Mouse (Mus musculus): ENCODE measurements around the gene Olfr1208. TPM values are rescaled to one million over a fixed set of nuclear protein-coding genes. Genes with fewer than 3 reads are reported as not detected.

Gene Olfr1208
- polyA plus RNA-seq (2015; fragmentation: Nextera tagmentation; extraction: Ambion mirVana), result not detected in 2 replicates

GRCm38 (mm10) chr2:88902211-88902610 is at the start of gene Olfr1208:
TSS of gene Olfr1208 (minus strand) at chr2:88902311.
- DNase-seq (ENCODE audit: low spot score) (no peak), ATAC-seq (ENCODE audit: low FRiP score, low TSS enrichment) (no peak)
- Histone ChIP-seq H3K4me1 (replicated peaks; ENCODE audit: control insufficient read depth, insufficient read depth) (no peaks in the 10 kb centered on the region), H3K36me3 (ENCODE audit: control insufficient read depth, insufficient read depth, low read length) (no peaks in the 10 kb centered on the region), H3K9ac (ENCODE audit: low read length) (no peak within 1 kb of the TSS), H3K27ac (replicated peaks) (no peak within 1 kb of the TSS), H3K9me3 (ENCODE audit: control insufficient read depth, low read length) (no peaks in the 10 kb centered on the region), H3K4me2 (replicated peaks; ENCODE audit: low read depth) (no peak within 1 kb of the TSS), H3K27me3 (ENCODE audit: control insufficient read depth, insufficient read depth, low read length) (no peaks in the 10 kb centered on the region), H3K4me3 (ENCODE audit: low read depth, low read length) (no peak within 1 kb of the TSS)
- TF ChIP-seq CTCF (IDR thresholded peaks at IDR 0.05; ENCODE audit: low read depth) (no peak), EP300 (optimal IDR thresholded peaks at IDR 0.05) (no peak)

- Histone ChIP-seq H3K27me3 (ENCODE audit: control insufficient read depth, insufficient read depth, low read length) (no peaks in the 10 kb centered on the region), H3K36me3 (ENCODE audit: control insufficient read depth, insufficient read depth, low read length) (no peaks in the 10 kb centered on the region), H3K9me3 (ENCODE audit: control insufficient read depth, low read length) (no peaks in the 10 kb centered on the region), H3K4me1 (replicated peaks; ENCODE audit: control insufficient read depth, insufficient read depth) (no peaks in the 10 kb centered on the region), H3K4me3 (ENCODE audit: low read depth, low read length) (no peak within 1 kb of the TSS), H3K27ac (replicated peaks) (no peak within 1 kb of the TSS), H3K4me2 (replicated peaks; ENCODE audit: low read depth) (no peak within 1 kb of the TSS), H3K9ac (ENCODE audit: low read length) (no peak within 1 kb of the TSS)
- TF ChIP-seq CTCF (IDR thresholded peaks at IDR 0.05; ENCODE audit: low read depth) (no peak), EP300 (optimal IDR thresholded peaks at IDR 0.05) (no peak)
- ATAC-seq (ENCODE audit: low FRiP score, low TSS enrichment) (no peak), DNase-seq (ENCODE audit: low spot score) (no peak)
- WGBS, result 81% methylated on average over 1 of the region's 1 CpGs
Observed at GRCm38 (mm10) chr2:88938011-88938410, 35.9 kb upstream of the Olfr1208 start, which contains the start of gene Olfr1211. TSS of gene Olfr1211 (minus strand) at chr2:88938111.

GRCm38 (mm10) chr2:88915057-88915456 is 12.9 kb upstream of the Olfr1208 start, which contains the start of gene Olfr1209:
TSS of gene Olfr1209 (minus strand) at chr2:88915157.
- WGBS, result 83% methylated on average over 3 of the region's 3 CpGs
- Histone ChIP-seq H3K4me3 (ENCODE audit: low read depth, low read length) (no peak within 1 kb of the TSS), H3K9me3 (ENCODE audit: control insufficient read depth, low read length) (no peaks in the 10 kb centered on the region), H3K36me3 (ENCODE audit: control insufficient read depth, insufficient read depth, low read length) (no peaks in the 10 kb centered on the region), H3K4me1 (replicated peaks; ENCODE audit: control insufficient read depth, insufficient read depth) (no peaks in the 10 kb centered on the region), H3K27me3 (ENCODE audit: control insufficient read depth, insufficient read depth, low read length) (no peaks in the 10 kb centered on the region), H3K4me2 (replicated peaks; ENCODE audit: low read depth) (no peak within 1 kb of the TSS), H3K9ac (ENCODE audit: low read length) (no peak within 1 kb of the TSS), H3K27ac (replicated peaks) (no peak within 1 kb of the TSS)
- TF ChIP-seq EP300 (optimal IDR thresholded peaks at IDR 0.05) (no peak), CTCF (IDR thresholded peaks at IDR 0.05; ENCODE audit: low read depth) (no peak)
- no peak for DNase-seq (ENCODE audit: low spot score)
- ATAC-seq (ENCODE audit: low FRiP score, low TSS enrichment), result no peak

GRCm38 (mm10) chr2:88862931-88863330 is 39.2 kb downstream of the Olfr1208 start, which contains the start of gene Olfr1206:
TSS of gene Olfr1206 (plus strand) at chr2:88863231.
- no peak for ATAC-seq (ENCODE audit: low FRiP score, low TSS enrichment)
- WGBS, result 72% methylated on average over 2 of the region's 2 CpGs
- no peak for TF ChIP-seq CTCF (IDR thresholded peaks at IDR 0.05; ENCODE audit: low read depth)
- no peak for TF ChIP-seq EP300 (optimal IDR thresholded peaks at IDR 0.05)
- Histone ChIP-seq H3K9ac (ENCODE audit: low read length) (no peak within 1 kb of the TSS), H3K4me1 (replicated peaks; ENCODE audit: control insufficient read depth, insufficient read depth) (no peaks in the 10 kb centered on the region), H3K36me3 (ENCODE audit: control insufficient read depth, insufficient read depth, low read length) (no peaks in the 10 kb centered on the region), H3K4me2 (replicated peaks; ENCODE audit: low read depth) (no peak within 1 kb of the TSS), H3K9me3 (ENCODE audit: control insufficient read depth, low read length) (no peaks in the 10 kb centered on the region), H3K27me3 (ENCODE audit: control insufficient read depth, insufficient read depth, low read length) (no peaks in the 10 kb centered on the region), H3K4me3 (ENCODE audit: low read depth, low read length) (no peak within 1 kb of the TSS), H3K27ac (replicated peaks) (no peak within 1 kb of the TSS)
- no peak for DNase-seq (ENCODE audit: low spot score)

GRCm38 (mm10) chr2:88848992-88849391 is 53.1 kb downstream of the Olfr1208 start, which contains the start of gene Olfr1204:
TSS of gene Olfr1204 (plus strand) at chr2:88849292.
- WGBS, result 89% methylated on average over 1 of the region's 1 CpGs
- Histone ChIP-seq H3K36me3 (ENCODE audit: control insufficient read depth, insufficient read depth, low read length) (no peaks in the 10 kb centered on the region), H3K27me3 (ENCODE audit: control insufficient read depth, insufficient read depth, low read length) (no peaks in the 10 kb centered on the region), H3K27ac (replicated peaks) (no peak within 1 kb of the TSS), H3K9me3 (ENCODE audit: control insufficient read depth, low read length) (no peaks in the 10 kb centered on the region), H3K9ac (ENCODE audit: low read length) (no peak within 1 kb of the TSS), H3K4me3 (ENCODE audit: low read depth, low read length) (no peak within 1 kb of the TSS), H3K4me1 (replicated peaks; ENCODE audit: control insufficient read depth, insufficient read depth) (no peaks in the 10 kb centered on the region), H3K4me2 (replicated peaks; ENCODE audit: low read depth) (no peak within 1 kb of the TSS)
- ATAC-seq (ENCODE audit: low FRiP score, low TSS enrichment), result no peak
- DNase-seq (ENCODE audit: low spot score), result no peak
- no peak for TF ChIP-seq EP300 (optimal IDR thresholded peaks at IDR 0.05)

Other genes with a start within 250 kb of the Olfr1208 start
- gene Olfr1193, start 226.7 kb downstream of the Olfr1208 start, polyA plus RNA-seq (2015; fragmentation: Nextera tagmentation; extraction: Ambion mirVana), result not detected in 2 replicates
- gene Olfr1195, start 213.1 kb downstream of the Olfr1208 start, polyA plus RNA-seq (2015; fragmentation: Nextera tagmentation; extraction: Ambion mirVana), result 0.04 TPM in 1 of 2 replicates, not detected in the other
- gene Olfr1196, start 197.7 kb downstream of the Olfr1208 start, polyA plus RNA-seq (2015; fragmentation: Nextera tagmentation; extraction: Ambion mirVana), result not detected in 2 replicates
- gene Olfr1197, start 169.9 kb downstream of the Olfr1208 start, polyA plus RNA-seq (2015; fragmentation: Nextera tagmentation; extraction: Ambion mirVana), result not detected in 2 replicates
- not detected in 2 replicates for gene Olfr1198, start 150.9 kb downstream of the Olfr1208 start, polyA plus RNA-seq (2015; fragmentation: Nextera tagmentation; extraction: Ambion mirVana)
- gene Olfr1199, start 141.8 kb downstream of the Olfr1208 start, polyA plus RNA-seq (2015; fragmentation: Nextera tagmentation; extraction: Ambion mirVana), result not detected in 2 replicates
- gene Olfr1200, start 131.8 kb downstream of the Olfr1208 start, polyA plus RNA-seq (2015; fragmentation: Nextera tagmentation; extraction: Ambion mirVana), result not detected in 2 replicates
- gene Olfr1201, start 109.3 kb downstream of the Olfr1208 start, polyA plus RNA-seq (2015; fragmentation: Nextera tagmentation; extraction: Ambion mirVana), result not detected in 2 replicates
- 0.04 TPM in 1 of 2 replicates, not detected in the other for gene Olfr1202, start 87.8 kb downstream of the Olfr1208 start, polyA plus RNA-seq (2015; fragmentation: Nextera tagmentation; extraction: Ambion mirVana)
- gene Olfr1205, start 72.6 kb downstream of the Olfr1208 start, polyA plus RNA-seq (2015; fragmentation: Nextera tagmentation; extraction: Ambion mirVana), result 0.05 TPM in 1 of 2 replicates, not detected in the other
- not detected in 2 replicates for gene Olfr1204, start 53.0 kb downstream of the Olfr1208 start, polyA plus RNA-seq (2015; fragmentation: Nextera tagmentation; extraction: Ambion mirVana)
- not detected in 2 replicates for gene Olfr1206, start 39.1 kb downstream of the Olfr1208 start, polyA plus RNA-seq (2015; fragmentation: Nextera tagmentation; extraction: Ambion mirVana)
- not detected in 2 replicates for gene Olfr1209, start 12.8 kb upstream of the Olfr1208 start, polyA plus RNA-seq (2015; fragmentation: Nextera tagmentation; extraction: Ambion mirVana)
- gene Olfr1211, start 35.8 kb upstream of the Olfr1208 start, polyA plus RNA-seq (2015; fragmentation: Nextera tagmentation; extraction: Ambion mirVana), result not detected in 2 replicates
- gene Olfr1212, start 51.7 kb upstream of the Olfr1208 start, polyA plus RNA-seq (2015; fragmentation: Nextera tagmentation; extraction: Ambion mirVana), result not detected in 2 replicates
- not detected in 2 replicates for gene Gm13762, start 78.0 kb upstream of the Olfr1208 start, polyA plus RNA-seq (2015; fragmentation: Nextera tagmentation; extraction: Ambion mirVana)
- not detected in 2 replicates for gene Olfr1214, start 90.3 kb upstream of the Olfr1208 start, polyA plus RNA-seq (2015; fragmentation: Nextera tagmentation; extraction: Ambion mirVana)
- gene Olfr1215, start 104.7 kb upstream of the Olfr1208 start, polyA plus RNA-seq (2015; fragmentation: Nextera tagmentation; extraction: Ambion mirVana), result not detected in 2 replicates
- gene Olfr1216, start 116.0 kb upstream of the Olfr1208 start, polyA plus RNA-seq (2015; fragmentation: Nextera tagmentation; extraction: Ambion mirVana), result not detected in 2 replicates
- gene Olfr1217, start 129.8 kb upstream of the Olfr1208 start, polyA plus RNA-seq (2015; fragmentation: Nextera tagmentation; extraction: Ambion mirVana), result not detected in 2 replicates
- gene Olfr1218, start 158.9 kb upstream of the Olfr1208 start, polyA plus RNA-seq (2015; fragmentation: Nextera tagmentation; extraction: Ambion mirVana), result not detected in 2 replicates
- not detected in 2 replicates for gene Olfr1219, start 181.2 kb upstream of the Olfr1208 start, polyA plus RNA-seq (2015; fragmentation: Nextera tagmentation; extraction: Ambion mirVana)
- gene Olfr1220, start 204.5 kb upstream of the Olfr1208 start, polyA plus RNA-seq (2015; fragmentation: Nextera tagmentation; extraction: Ambion mirVana), result not detected in 2 replicates
- 0.04 TPM in 1 of 2 replicates, not detected in the other for gene Olfr1221, start 215.0 kb upstream of the Olfr1208 start, polyA plus RNA-seq (2015; fragmentation: Nextera tagmentation; extraction: Ambion mirVana)
- gene Olfr1222, start 230.7 kb upstream of the Olfr1208 start, polyA plus RNA-seq (2015; fragmentation: Nextera tagmentation; extraction: Ambion mirVana), result not detected in 2 replicates
- not detected in 2 replicates for gene Olfr1223, start 249.2 kb upstream of the Olfr1208 start, polyA plus RNA-seq (2015; fragmentation: Nextera tagmentation; extraction: Ambion mirVana)